ENCODE assay signal across 12 mouse cellular contexts in genomic region chr3:60504775-60505430, GRCm38 (mm10). TPM values are rescaled to one million over a fixed set of nuclear protein-coding genes. Genes with fewer than 3 reads are reported as not detected.
DNase-seq lines count a peak whose midpoint lies in the region; ATAC-seq and TF ChIP-seq lines count a peak whose summit lies in the region.
"Had no signal": no experiment of that assay in that cellular context is flagged by ENCODE, and none has a peak within 500 bp of the region (broad histone marks: within the 10 kb centered on the region; RNA-seq: fewer than 3 reads in every experiment).

No protein-coding gene starts in this region.

- no peaks in the 10 kb centered on the region for H3K9me3 ChIP-seq in intestine, embryonic 15.5 days

- no peaks in the 10 kb centered on the region for H3K27me3 ChIP-seq in intestine, embryonic 15.5 days (replicated peaks)

- WGBS in intestine, embryonic 15.5 days, result 42% methylated on average over 5 of the region's 5 CpGs
- 38% methylated on average over 5 of the region's 5 CpGs for WGBS in macrophage (ENCODE audit: missing documents)

- 0 out of 2 replicates have a peak, but pooled peaks have one; percentile 2 for TF ChIP-seq CTCF in layer of hippocampus, adult 2 months (conservative IDR thresholded peaks at IDR 0.05)

- H3K9ac ChIP-seq in intestine, embryonic 15.5 days, result no peak overlapping the region

- peaks cover 6% of the 10 kb centered on the region for H3K4me1 ChIP-seq in intestine, embryonic 15.5 days (replicated peaks)

- peak overlapping the region; percentile 49; the same call in 1 of the 2 replicates for H3K27ac ChIP-seq in layer of hippocampus, adult 2 months
- no peak overlapping the region for H3K27ac ChIP-seq in intestine, embryonic 15.5 days
- H3K27ac ChIP-seq in macrophage, result peak overlapping the region; percentile 27
- H3K27ac ChIP-seq: hindbrain, postnatal 0 days had no signal

- H3K79me2 ChIP-seq in macrophage (ENCODE audit: inconsistent target), result peaks cover 94% of the 10 kb centered on the region

- ATAC-seq in intestine, embryonic 15.5 days, result no peak
- ATAC-seq: hindbrain, postnatal 0 days had no signal

- H3K4me3 ChIP-seq in layer of hippocampus, adult 2 months, result no peak overlapping the region
- no peak overlapping the region for H3K4me3 ChIP-seq in intestine, embryonic 15.5 days (replicated peaks)
- H3K4me3 ChIP-seq in macrophage (ENCODE audit: inconsistent target), result no peak overlapping the region

- no peaks in the 10 kb centered on the region for H3K36me3 ChIP-seq in intestine, embryonic 15.5 days
- H3K36me3 ChIP-seq in macrophage (ENCODE audit: inconsistent target), result no peaks in the 10 kb centered on the region

- DNase-seq in layer of hippocampus, adult 2 months (ENCODE audit: low spot score in 2 of 2), result no peak
- DNase-seq in layer of hippocampus, adult 9-10 months (ENCODE audit: low spot score), result no peak
- peak; percentile 68 for DNase-seq in NIH3T3 (ENCODE audit: low read depth)
- no peak for DNase-seq in embryo, embryonic 11 days
- DNase-seq in thymus, postnatal 25 days, result no peak
- DNase-seq: adrenal gland, postnatal 36 days; cerebellum, postnatal 10 days; gastrocnemius, postnatal 14 days; thymus, postnatal 36 days had no signal

- H3K4me2 ChIP-seq in intestine, embryonic 15.5 days (replicated peaks), result peak overlapping the region; percentile 18; the same call in 1 of the 2 replicates

RNA-seq across cellular contexts. Expression of gene Mbnl1, which starts 32.3 kb away (rescaled TPM):
- 100 to 1,000 TPM; 121 to 127 TPM for total RNA-seq in layer of hippocampus, adult 2 months (2021)
- polyA plus RNA-seq in intestine, embryonic 15.5 days (2015; fragmentation: Nextera tagmentation; extraction: Ambion mirVana), result 107 and 119 TPM in 2 replicates
- total RNA-seq in macrophage (2018; cell fraction: chromatin; rRNA removed), result 1,000 to 10,000 TPM in 15 of 26 experiments, 100 to 1,000 TPM in 10, 10 to 100 TPM in 1; 83.6 to 1,534 (median 1,127) TPM
- total RNA-seq in macrophage (2018; cell fraction: cytosol; rRNA removed), result 100 to 1,000 TPM; 334 to 648 (median 462) TPM
- 1,000 to 10,000 TPM in 11 of 26 experiments, 100 to 1,000 TPM in 15; 271 to 1,882 (median 927) TPM for total RNA-seq in macrophage (2018; cell fraction: nucleus; rRNA removed)
- 311 to 412 TPM (median 370 TPM) in 3 replicates for polyA plus RNA-seq in macrophage (2018)
